Mouse (Mus musculus) kidney, embryonic 14.5 days (tissue): ENCODE results near the gene Ptgdr. TPM values are rescaled to one million over a fixed set of nuclear protein-coding genes. Genes with fewer than 3 reads are reported as not detected.
"Not testable (repeated sequence)": the region's sequence is repeated elsewhere in the genome, so short reads cannot be mapped to it uniquely, and the experiment has no call there.

ENCODE experiments used
- ATAC-seq: fragments of 200-750 bp; cut with Nextera tagmentation; 2 replicates; pipeline ENCODE4 v1.8.0; 2017; ENCODE audit warnings: moderate number of reproducible peaks, mild to moderate bottlenecking, moderate TSS enrichment, moderate library complexity; ENCODE audit not compliant: low FRiP score, low TSS enrichment
- H3K27ac ChIP-seq: fragments of 300-500 bp; sonication (generic); 2 replicates; pipeline ENCODE4 v1.5.1; 2014; ENCODE audit warnings: low read depth, mild to moderate bottlenecking, low read length, moderate library complexity, mixed read lengths
- H3K27me3 ChIP-seq: fragments of 300-500 bp; sonication (generic); 2 replicates; pipeline ENCODE4 v1.6.1; 2014; ENCODE audit warnings: mild to moderate bottlenecking, low read length; ENCODE audit not compliant: control insufficient read depth, insufficient read depth
- H3K36me3 ChIP-seq: fragments of 300-500 bp; sonication (generic); 2 replicates; pipeline ENCODE4 v1.6.1; 2014; ENCODE audit warnings: low read length, mixed read lengths; ENCODE audit not compliant: control insufficient read depth, insufficient read depth
- H3K4me1 ChIP-seq: fragments of 300-500 bp; sonication (generic); 2 replicates; pipeline ENCODE4 v1.6.1; 2014; ENCODE audit warnings: low read length, mixed read lengths; ENCODE audit not compliant: control insufficient read depth, insufficient read depth
- H3K4me2 ChIP-seq: fragments of 300-500 bp; sonication (generic); replicated peaks from 2 replicates; pipeline ENCODE4 v1.6.1; 2014; ENCODE audit warnings: low read depth, mild to moderate bottlenecking, low read length
- H3K4me3 ChIP-seq: fragments of 300-500 bp; sonication (generic); 2 replicates; pipeline ENCODE4 v1.5.1; 2014; ENCODE audit warnings: mild to moderate bottlenecking, low read length
- H3K9ac ChIP-seq: fragments of 300-500 bp; sonication (generic); 2 replicates; pipeline ENCODE4 v1.6.1; 2014; ENCODE audit warnings: low read depth, mild to moderate bottlenecking, low read length, moderate library complexity
- H3K9me3 ChIP-seq: fragments of 300-500 bp; sonication (generic); 2 replicates; pipeline ENCODE4 v1.6.1; 2016; ENCODE audit warnings: low read length; ENCODE audit not compliant: control insufficient read depth
- WGBS: fragments of 180-500 bp; shearing (Covaris S2); extraction: QIAGEN DNeasy Blood & Tissue Kit; methylation state at CpG from one replicate; pipeline ENCODE4 v1.1.7; 2014; 5-methylcytosine and 5-hydroxymethylcytosine counted together
- polyA plus RNA-seq: library from polyadenylated mRNA; unstranded; fragments of >200 nt; fragmentation: Nextera tagmentation; extraction: Ambion mirVana; gene quantifications from 2 replicates; pipeline ENCODE4 v1.2.1, GENCODE M21; 2014

Gene Ptgdr
- polyA plus RNA-seq, 1 experiment from 2014 or later = not detected

GRCm38 (mm10) chr14:44858372-44858771 is 803 bp downstream of the Ptgdr start:
- H3K36me3 ChIP-seq = no peaks in the 10 kb centered on the region
- H3K9me3 ChIP-seq = no peaks in the 10 kb centered on the region
- H3K27me3 ChIP-seq = peaks cover 18% of the 10 kb centered on the region
- no peak overlapping the region; the same call in 1 of the 2 replicates for H3K4me3 ChIP-seq
- peak overlapping the region; percentile 54 for H3K4me2 ChIP-seq
- no peak overlapping the region for H3K27ac ChIP-seq
- 0 out of 2 replicates have a peak, but pooled peaks cover 4% of the 10 kb centered on the region for H3K4me1 ChIP-seq
- ATAC-seq = no peak
- WGBS = 7% methylated on average over 12 of the region's 12 CpGs
- no peak overlapping the region for H3K9ac ChIP-seq

- 0% methylated on average over 3 of the region's 3 CpGs for WGBS
- H3K9ac ChIP-seq, H3K9me3 ChIP-seq, H3K27me3 ChIP-seq, H3K27ac ChIP-seq, H3K4me1 ChIP-seq, H3K4me2 ChIP-seq, H3K4me3 ChIP-seq, H3K36me3 ChIP-seq: not testable (repeated sequence)
- peak; percentile 73; the same call in 1 of the 2 replicates for ATAC-seq
These were observed 8.5 kb downstream of the Ptgdr start for GRCm38 (mm10) chr14:44850637-44851036.

- Histone ChIP-seq H3K4me1 (no peaks in the 10 kb centered on the region), H3K36me3 (no peaks in the 10 kb centered on the region), H3K9ac (no peak overlapping the region), H3K4me2 (no peak overlapping the region), H3K27ac (no peak overlapping the region), H3K27me3 (no peaks in the 10 kb centered on the region), H3K9me3 (no peaks in the 10 kb centered on the region), H3K4me3 (no peak overlapping the region)
- 87% methylated on average over 2 of the region's 2 CpGs for WGBS
- no peak for ATAC-seq
These were observed 11.4 kb downstream of the Ptgdr start for GRCm38 (mm10) chr14:44847740-44848139.

DNA sequence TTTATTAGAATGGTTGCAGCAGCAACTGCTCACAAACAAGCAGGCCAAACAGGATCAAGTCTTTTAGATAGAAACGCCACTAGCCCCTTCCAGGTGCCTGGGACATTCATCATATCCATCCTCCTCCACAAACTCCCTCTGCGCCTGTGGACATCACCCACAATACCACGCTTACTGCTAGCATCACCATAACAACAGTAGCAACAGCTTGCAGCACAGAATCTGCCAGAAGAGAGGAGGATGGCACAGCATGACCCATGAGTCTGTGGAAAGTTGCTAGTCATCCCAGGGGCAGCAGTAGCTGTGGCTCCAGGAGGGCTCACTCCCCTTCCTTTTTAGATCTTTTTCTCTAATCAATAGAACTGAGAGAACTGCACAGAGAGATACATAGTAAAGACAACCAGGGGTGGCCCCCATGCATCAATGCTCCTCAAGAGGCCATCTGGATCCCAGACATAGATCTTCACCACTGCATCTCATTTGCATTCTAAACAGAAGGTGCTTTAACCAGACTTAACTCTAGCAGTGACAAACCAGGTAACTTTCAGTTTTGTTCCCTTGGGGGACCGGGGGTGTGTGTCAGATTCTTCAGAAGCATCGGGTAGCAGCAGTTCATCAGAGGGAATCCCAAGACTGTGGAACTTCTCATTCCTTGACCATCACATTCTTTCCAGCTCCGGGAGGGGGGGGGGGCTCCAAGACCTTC is 12.5 kb downstream of the Ptgdr start:
- 75% methylated on average over 6 of the region's 6 CpGs for WGBS
- ATAC-seq = no peak
- H3K36me3 ChIP-seq = no peaks in the 10 kb centered on the region
- H3K27ac ChIP-seq = no peak overlapping the region
- no peaks in the 10 kb centered on the region for H3K9me3 ChIP-seq
- no peaks in the 10 kb centered on the region for H3K4me1 ChIP-seq
- H3K4me2 ChIP-seq = no peak overlapping the region
- no peaks in the 10 kb centered on the region for H3K27me3 ChIP-seq
- H3K9ac ChIP-seq = no peak overlapping the region
- no peak overlapping the region for H3K4me3 ChIP-seq

DNA sequence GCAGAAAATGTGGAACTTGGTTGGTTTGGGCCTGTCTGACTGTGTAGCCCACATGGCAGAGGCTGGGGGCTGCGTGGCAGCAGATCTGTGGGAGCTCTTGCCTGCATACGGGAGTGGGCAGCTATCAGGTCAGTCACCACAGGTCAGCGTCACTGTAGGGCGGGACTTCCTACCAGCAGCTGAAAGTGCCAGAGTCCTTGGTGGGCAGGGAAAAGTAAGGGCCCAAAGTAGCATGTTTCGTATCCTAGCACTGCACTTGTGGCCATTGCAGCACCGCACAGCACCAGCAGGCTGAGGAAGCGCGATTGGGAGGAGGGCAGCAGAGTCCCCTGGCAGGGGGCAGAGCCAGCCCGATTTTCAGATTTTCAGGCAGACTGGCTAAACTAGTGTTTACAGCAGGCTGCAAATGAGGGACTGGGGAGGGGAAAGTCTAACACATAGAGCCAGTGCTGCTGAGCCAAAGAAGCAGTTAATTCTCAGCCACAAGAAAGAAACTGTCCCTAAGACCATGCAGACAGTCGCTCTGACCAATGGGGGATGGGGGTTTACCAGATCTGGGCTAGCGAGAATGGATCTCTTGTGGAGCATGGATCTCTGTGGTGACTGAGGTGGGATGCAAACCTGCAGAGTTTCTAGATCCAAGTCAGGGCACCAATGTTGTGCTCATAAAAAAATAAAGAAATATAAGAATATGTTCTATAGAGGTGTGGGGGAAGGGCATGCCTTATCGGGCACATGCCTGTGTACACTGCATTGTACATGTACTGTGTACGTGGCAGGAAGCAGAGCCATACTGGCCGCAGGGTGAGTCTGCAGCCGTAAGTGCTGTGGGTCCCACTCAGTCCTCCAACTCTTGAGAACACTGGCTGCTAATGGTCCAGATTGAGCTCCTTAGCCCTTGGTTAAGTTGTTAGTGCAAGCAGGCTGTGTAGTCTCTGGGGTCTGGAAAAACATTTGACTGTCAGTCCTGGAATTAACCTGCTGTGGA is 15.1 kb downstream of the Ptgdr start:
- H3K9me3 ChIP-seq = no peaks in the 10 kb centered on the region
- H3K4me1 ChIP-seq = no peaks in the 10 kb centered on the region
- H3K27ac ChIP-seq = no peak overlapping the region
- WGBS = 42% methylated on average over 15 of the region's 15 CpGs
- no peaks in the 10 kb centered on the region for H3K36me3 ChIP-seq
- H3K4me3 ChIP-seq = no peak overlapping the region
- no peaks in the 10 kb centered on the region for H3K27me3 ChIP-seq
- peak; percentile 39; the same call in 1 of the 2 replicates for ATAC-seq
- no peak overlapping the region for H3K4me2 ChIP-seq
- no peak overlapping the region for H3K9ac ChIP-seq

- Histone ChIP-seq H3K27ac (no peak overlapping the region), H3K4me1 (no peaks in the 10 kb centered on the region), H3K4me2 (no peak overlapping the region), H3K27me3 (no peaks in the 10 kb centered on the region), H3K4me3 (no peak overlapping the region), H3K9me3 (no peaks in the 10 kb centered on the region), H3K36me3 (no peaks in the 10 kb centered on the region), H3K9ac (no peak overlapping the region)
- ATAC-seq = no peak
- 78% methylated on average over 1 of the region's 1 CpGs for WGBS
These were observed 20.5 kb downstream of the Ptgdr start for GRCm38 (mm10) chr14:44838685-44839084.

GRCm38 (mm10) chr14:44835132-44835531 is 24.0 kb downstream of the Ptgdr start:
- H3K27ac ChIP-seq = no peak overlapping the region
- no peaks in the 10 kb centered on the region for H3K4me1 ChIP-seq
- H3K27me3 ChIP-seq = no peaks in the 10 kb centered on the region
- no peaks in the 10 kb centered on the region for H3K9me3 ChIP-seq
- 76% methylated on average over 2 of the region's 2 CpGs for WGBS
- H3K4me2 ChIP-seq = no peak overlapping the region
- H3K4me3 ChIP-seq = no peak overlapping the region
- ATAC-seq = no peak
- no peaks in the 10 kb centered on the region for H3K36me3 ChIP-seq
- H3K9ac ChIP-seq = no peak overlapping the region

GRCm38 (mm10) chr14:44834134-44834533 is 25.0 kb downstream of the Ptgdr start:
- not testable (repeated sequence) for ATAC-seq, H3K27ac ChIP-seq, H3K27me3 ChIP-seq, H3K4me2 ChIP-seq, H3K4me1 ChIP-seq, H3K36me3 ChIP-seq, H3K9ac ChIP-seq, H3K9me3 ChIP-seq, H3K4me3 ChIP-seq
- WGBS = 37% methylated on average over 3 of the region's 3 CpGs

DNA sequence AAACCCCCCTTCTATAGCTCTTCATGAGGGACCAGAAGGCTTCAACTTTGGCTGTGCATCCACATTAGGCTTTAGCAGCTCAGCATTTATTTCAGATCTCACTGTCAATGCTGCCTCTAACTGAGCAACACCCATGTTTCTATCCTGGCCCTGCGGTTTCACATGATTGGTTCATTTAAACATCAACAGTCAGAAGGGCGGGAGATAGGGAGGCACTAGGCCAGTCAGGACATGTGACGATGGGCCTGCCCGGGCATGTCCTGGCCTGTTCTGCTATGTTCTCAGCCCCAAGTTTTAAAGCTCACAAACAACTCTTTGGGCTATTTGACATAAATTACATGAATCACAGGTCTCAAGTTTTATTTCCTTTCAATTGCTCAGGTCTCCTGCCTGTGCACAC is 26.1 kb downstream of the Ptgdr start:
- WGBS = 82% methylated on average over 4 of the region's 4 CpGs
- not testable (repeated sequence) for H3K4me2 ChIP-seq, H3K9ac ChIP-seq, H3K36me3 ChIP-seq, H3K27me3 ChIP-seq, H3K27ac ChIP-seq, ATAC-seq, H3K9me3 ChIP-seq, H3K4me1 ChIP-seq, H3K4me3 ChIP-seq
